Mouse (Mus musculus) myocyte (in vitro differentiated cells): ENCODE data around the gene Gm11111.

Experiments used
- CEBPB ChIP-seq: IDR thresholded peaks from 2 replicates; pipeline ENCODE4 v1.6.1; 2011; ENCODE audit warnings: mild to moderate bottlenecking, moderate library complexity; ENCODE audit not compliant: poor library complexity, insufficient read depth, severe bottlenecking
- E2F4 ChIP-seq: IDR thresholded peaks from one replicate; pipeline ENCODE4 v1.6.1; 2011; ENCODE audit warnings: mild to moderate bottlenecking, control low read depth, moderate library complexity; ENCODE audit not compliant: insufficient read depth
- MAX ChIP-seq: IDR thresholded peaks from one replicate; pipeline ENCODE4 v1.6.1; 2011; ENCODE audit warnings: low read depth, mild to moderate bottlenecking, control low read depth
- MYOD1 ChIP-seq, 3 experiments: IDR thresholded peaks; one replicate each; pipeline ENCODE4 v1.6.1; 2011; ENCODE audit warnings: control low read depth in 2 of 3, low read depth in 2 of 3, mild to moderate bottlenecking in 2 of 3, moderate library complexity in 1 of 3; ENCODE audit not compliant: insufficient read length in 2 of 3, control insufficient read depth in 1 of 3
- MYOG ChIP-seq, 3 experiments: IDR thresholded peaks; one replicate each; pipeline ENCODE4 v1.6.1; 2011; ENCODE audit warnings: control low read depth in 2 of 3, low read depth in 2 of 3, mild to moderate bottlenecking in 2 of 3; ENCODE audit not compliant: insufficient read length in 2 of 3, control insufficient read depth in 1 of 3, insufficient read depth in 1 of 3
- POLR2A ChIP-seq: IDR thresholded peaks from one replicate; pipeline ENCODE4 v1.6.1; 2011; ENCODE audit warnings: low read depth, mild to moderate bottlenecking, control low read depth, moderate library complexity; ENCODE audit not compliant: insufficient read length
- POLR2AphosphoS2 ChIP-seq: IDR thresholded peaks from one replicate; pipeline ENCODE4 v1.6.1; 2011; ENCODE audit warnings: low read depth, control low read depth; ENCODE audit not compliant: insufficient read length
- REST ChIP-seq: IDR thresholded peaks from one replicate; pipeline ENCODE4 v1.6.1; 2011; ENCODE audit warnings: mild to moderate bottlenecking, control low read depth, moderate library complexity; ENCODE audit not compliant: insufficient read depth, insufficient read length
- SRF ChIP-seq: IDR thresholded peaks from one replicate; pipeline ENCODE4 v1.6.1; 2011; ENCODE audit warnings: low read depth; ENCODE audit not compliant: control insufficient read depth, insufficient read length
- TCF12 ChIP-seq: IDR thresholded peaks from one replicate; pipeline ENCODE4 v1.6.1; 2011; ENCODE audit warnings: mild to moderate bottlenecking, control low read depth; ENCODE audit not compliant: poor library complexity, insufficient read depth, severe bottlenecking
- TCF3 ChIP-seq: IDR thresholded peaks from one replicate; pipeline ENCODE4 v1.6.1; 2011; ENCODE audit warnings: low read depth, control low read depth; ENCODE audit not compliant: insufficient read length
- USF1 ChIP-seq: IDR thresholded peaks from one replicate; pipeline ENCODE4 v1.6.1; 2011; ENCODE audit warnings: low read depth, mild to moderate bottlenecking, control low read depth, moderate library complexity

DNA sequence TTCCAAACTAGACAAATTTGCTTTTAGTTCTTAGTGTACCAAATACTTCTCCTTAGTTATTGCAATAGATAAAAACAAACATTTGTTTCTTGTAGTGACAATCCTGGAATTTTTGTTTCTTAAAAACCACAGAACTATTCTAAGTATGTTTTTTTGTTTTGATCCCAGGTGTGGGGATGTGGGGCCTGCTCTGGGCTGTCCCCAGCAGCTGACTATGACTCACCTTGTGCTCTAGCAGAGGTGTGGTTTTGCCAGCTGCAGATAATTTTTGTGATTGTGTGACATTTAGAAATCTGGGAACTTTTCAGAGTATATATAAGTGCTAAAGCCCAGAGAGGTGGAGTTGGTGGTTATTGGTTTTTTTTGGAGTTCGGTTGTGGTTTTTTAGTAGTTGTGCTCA is 1.6 kb upstream of the Gm11111 start:
- no peak for TF ChIP-seq SRF
- TF ChIP-seq MYOD1 (IDR thresholded peaks at IDR 0.05; ENCODE audit: control insufficient read depth in 1 of 3, insufficient read length in 2 of 3, low read depth in 2 of 3): no peak
- no peak for TF ChIP-seq TCF12
- TF ChIP-seq E2F4: no peak
- TF ChIP-seq POLR2AphosphoS2: no peak
- TF ChIP-seq USF1: no peak
- no peak for TF ChIP-seq POLR2A
- no peak for TF ChIP-seq CEBPB
- no peak for TF ChIP-seq MAX
- no peak for TF ChIP-seq MYOG (IDR thresholded peaks at IDR 0.05; ENCODE audit: control insufficient read depth in 1 of 3, insufficient read depth in 1 of 3, insufficient read length in 2 of 3, low read depth in 2 of 3)
- no peak for TF ChIP-seq TCF3
- TF ChIP-seq REST: no peak
